Mouse (Mus musculus): ENCODE results near the gene Fgfr4.

DNA sequence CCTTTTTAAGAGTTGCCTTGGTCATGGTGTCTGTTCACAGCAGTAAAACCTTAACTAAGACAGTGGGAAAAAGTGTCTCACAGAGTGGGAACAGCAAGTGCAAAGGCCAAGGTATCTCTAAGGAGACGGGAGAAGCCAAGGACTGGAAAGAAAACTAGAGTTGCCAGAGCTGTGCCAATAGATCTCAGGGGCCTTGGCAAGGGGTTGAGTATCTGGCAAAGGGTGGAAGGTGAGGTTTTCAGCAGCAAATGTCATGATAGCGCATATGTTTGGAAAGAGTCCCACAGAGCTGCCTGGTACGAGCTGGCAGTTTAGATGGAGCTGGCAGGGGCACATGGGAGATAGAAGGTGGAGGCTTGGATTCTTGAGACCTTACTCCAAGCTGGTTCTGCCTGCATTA is 27.2 kb downstream of the Fgfr4 start:
- no peak for TF ChIP-seq CTCF (IDR thresholded peaks at IDR 0.05; ENCODE audit: control insufficient read depth, insufficient read depth, low read length)
- no peak for TF ChIP-seq POLR2A (IDR thresholded peaks at IDR 0.05; ENCODE audit: borderline replicate concordance, control insufficient read depth, low read depth, low read length)

Measured in bone marrow, adult 2 months (tissue).